Mouse (Mus musculus): ENCODE data around the gene Ap2b1. TPM values are rescaled to one million over a fixed set of nuclear protein-coding genes. Genes with fewer than 3 reads are reported as not detected.
A peak's percentile ranks its signal among the peaks of the same experiment; 100 is the strongest.

Gene Ap2b1
- polyA plus RNA-seq, 1 experiment from 2014 or later: 55.7 TPM

DNA sequence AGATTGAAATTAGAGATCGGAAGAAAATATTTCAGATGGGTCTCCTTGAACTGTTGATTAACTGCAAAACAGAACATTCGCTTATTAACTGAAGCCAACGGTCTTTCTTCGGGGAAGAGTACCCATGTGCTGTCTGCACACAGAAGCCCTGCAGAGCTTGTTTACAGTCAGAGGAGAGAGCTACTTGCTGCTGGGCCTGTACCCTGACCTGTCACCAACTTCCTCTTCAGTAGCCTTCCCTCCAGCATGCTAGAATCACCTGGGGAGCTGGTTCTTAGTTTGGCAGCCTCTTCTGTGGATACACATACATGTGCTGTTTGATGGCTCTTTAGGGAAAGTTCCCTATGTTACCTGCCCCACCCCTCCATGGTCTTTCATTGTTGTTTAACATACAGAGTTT, 13.2 kb upstream of the Ap2b1 start:
- 85% methylated on average over 4 of the region's 4 CpGs for WGBS
- H3K9ac ChIP-seq: no peak overlapping the region
- H3K36me3 ChIP-seq: no peaks in the 10 kb centered on the region
- no peak overlapping the region for H3K4me3 ChIP-seq
- H3K9me3 ChIP-seq: no peaks in the 10 kb centered on the region
- no peak for ATAC-seq (ENCODE audit: borderline replicate concordance, extremely low read depth, low FRiP score, low TSS enrichment)
- H3K4me2 ChIP-seq: no peak overlapping the region
- no peak overlapping the region for H3K27ac ChIP-seq
- no peaks in the 10 kb centered on the region for H3K27me3 ChIP-seq
- no peaks in the 10 kb centered on the region for H3K4me1 ChIP-seq

DNA sequence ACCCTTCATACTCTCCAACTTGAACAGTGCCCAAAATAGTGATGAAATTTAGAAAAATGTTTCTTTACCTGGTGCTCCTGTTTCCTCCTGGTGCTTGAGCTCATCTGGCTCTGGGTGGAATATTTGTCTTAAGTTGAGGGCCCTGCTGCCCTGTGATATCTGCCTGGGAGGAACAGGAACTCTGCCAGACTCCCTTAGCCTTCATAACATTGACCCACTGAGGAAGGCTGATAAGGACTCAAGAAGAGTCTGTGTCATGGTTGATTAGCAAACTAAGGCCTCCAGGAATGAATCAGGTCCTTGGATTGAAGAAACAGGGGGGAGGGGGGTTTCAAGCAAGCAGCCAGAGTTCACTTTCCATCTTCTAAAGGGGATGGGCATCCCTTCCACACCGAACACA, 12.3 kb upstream of the Ap2b1 start, which contains the start of gene Slfn14:
TSS of gene Slfn14 (minus strand) at position 161 of the 400 bp plus-strand sequence.
- H3K4me2 ChIP-seq: no peak within 1 kb of the TSS
- no peaks in the 10 kb centered on the region for H3K36me3 ChIP-seq
- H3K27ac ChIP-seq: no peak within 1 kb of the TSS
- no peak within 1 kb of the TSS for H3K4me3 ChIP-seq
- no peaks in the 10 kb centered on the region for H3K4me1 ChIP-seq
- WGBS: 65% methylated on average over 1 of the region's 1 CpGs
- no peak for ATAC-seq (ENCODE audit: borderline replicate concordance, extremely low read depth, low FRiP score, low TSS enrichment)
- no peak within 1 kb of the TSS for H3K9ac ChIP-seq
- no peaks in the 10 kb centered on the region for H3K9me3 ChIP-seq
- no peaks in the 10 kb centered on the region for H3K27me3 ChIP-seq

GRCm38 (mm10) chr11:83289036-83289435, 9.8 kb upstream of the Ap2b1 start:
- 85% methylated on average over 5 of the region's 5 CpGs for WGBS
- H3K4me3 ChIP-seq: no peak overlapping the region
- no peak overlapping the region for H3K9ac ChIP-seq
- H3K9me3 ChIP-seq: no peaks in the 10 kb centered on the region
- no peaks in the 10 kb centered on the region for H3K27me3 ChIP-seq
- H3K36me3 ChIP-seq: no peaks in the 10 kb centered on the region
- peaks cover 14% of the 10 kb centered on the region for H3K4me1 ChIP-seq
- H3K4me2 ChIP-seq: no peak overlapping the region
- ATAC-seq (ENCODE audit: borderline replicate concordance, extremely low read depth, low FRiP score, low TSS enrichment): no peak
- H3K27ac ChIP-seq: no peak overlapping the region

- H3K36me3 ChIP-seq: no peaks in the 10 kb centered on the region
- H3K9me3 ChIP-seq: no peaks in the 10 kb centered on the region
- no peaks in the 10 kb centered on the region for H3K27me3 ChIP-seq
- no peak for ATAC-seq (ENCODE audit: borderline replicate concordance, extremely low read depth, low FRiP score, low TSS enrichment)
- WGBS: 78% methylated on average over 2 of the region's 2 CpGs
- no peak overlapping the region for H3K4me2 ChIP-seq
- peaks cover 14% of the 10 kb centered on the region for H3K4me1 ChIP-seq
- no peak overlapping the region for H3K9ac ChIP-seq
- no peak overlapping the region for H3K4me3 ChIP-seq
- H3K27ac ChIP-seq: no peak overlapping the region
Observed at GRCm38 (mm10) chr11:83289633-83290032, 9.2 kb upstream of the Ap2b1 start.

DNA sequence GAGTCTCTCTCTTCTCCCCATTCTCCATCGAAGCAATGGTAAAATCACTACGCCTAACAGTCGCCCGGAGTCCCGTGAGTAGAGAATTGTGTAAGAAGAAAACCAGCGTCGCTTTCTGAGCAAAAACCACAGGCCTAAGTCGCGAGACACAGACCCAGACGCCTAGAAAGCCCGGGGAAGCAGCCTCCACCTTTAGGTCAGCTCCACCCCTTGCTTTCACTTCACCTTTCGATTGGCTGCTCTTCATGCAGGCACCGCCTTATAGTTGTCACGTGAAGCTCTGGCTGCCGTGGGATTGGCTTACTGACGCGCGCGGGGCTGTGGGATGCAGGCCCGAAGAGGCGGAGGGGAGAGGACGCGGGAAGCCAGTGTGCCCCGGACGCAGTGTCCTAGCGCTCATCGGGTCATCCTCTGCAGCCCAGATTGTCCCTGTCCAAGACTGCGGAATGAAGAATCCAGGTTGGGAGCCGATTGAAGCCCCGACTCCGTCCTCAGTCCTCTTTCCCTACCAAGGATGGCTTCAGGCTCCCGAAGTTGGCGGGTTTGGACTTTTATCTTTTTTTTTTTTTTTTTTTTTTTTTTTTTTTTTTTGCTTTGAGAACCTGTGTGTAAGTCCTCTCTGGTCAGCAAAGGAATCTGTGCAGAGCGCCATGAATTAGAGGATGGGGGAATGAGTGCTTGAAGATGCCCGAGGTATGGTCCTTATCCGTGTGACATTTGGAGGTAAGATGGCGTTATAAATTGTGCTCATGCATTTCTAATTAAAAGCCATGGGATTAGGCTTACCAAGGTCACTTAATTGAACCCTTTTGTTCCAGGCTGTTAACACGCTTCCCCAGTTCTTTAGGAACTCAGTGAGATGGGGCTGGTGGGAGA, 7.2 kb upstream of the Ap2b1 start:
- under 1% methylated on average over 38 of the region's 38 CpGs for WGBS
- Histone ChIP-seq H3K4me3 (peak overlapping the region; percentile 57), H3K27ac (peak overlapping the region; percentile 76), H3K4me2 (peak overlapping the region; percentile 61), H3K9ac (peak overlapping the region; percentile 65), H3K27me3 (no peaks in the 10 kb centered on the region), H3K4me1 (peaks cover 14% of the 10 kb centered on the region), H3K9me3 (no peaks in the 10 kb centered on the region), H3K36me3 (peaks cover 16% of the 10 kb centered on the region)
- peak; percentile 100 for ATAC-seq (ENCODE audit: borderline replicate concordance, extremely low read depth, low FRiP score, low TSS enrichment)

DNA sequence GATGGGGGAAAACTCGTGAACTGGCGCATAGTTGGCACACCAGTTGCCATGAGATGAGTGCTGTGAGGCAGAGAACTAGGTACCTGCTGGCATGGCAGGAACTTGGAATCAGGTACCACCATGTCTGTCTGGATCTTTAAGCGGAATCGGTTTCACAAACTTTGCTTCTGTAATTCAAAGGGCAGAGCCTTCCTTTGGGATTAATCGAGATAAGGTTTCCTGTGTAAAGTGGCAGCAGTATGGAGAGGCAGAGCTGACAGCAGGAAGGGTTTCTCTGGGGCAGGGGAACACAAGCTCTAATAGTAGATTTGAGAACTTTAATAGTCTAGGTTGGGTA, 6.6 kb upstream of the Ap2b1 start:
- Histone ChIP-seq H3K4me1 (peaks cover 16% of the 10 kb centered on the region), H3K27ac (peak overlapping the region; percentile 48; the same call in 1 of the 2 replicates), H3K9me3 (no peaks in the 10 kb centered on the region), H3K4me2 (peak overlapping the region; percentile 61), H3K36me3 (peaks cover 19% of the 10 kb centered on the region), H3K9ac (peak overlapping the region; percentile 65), H3K27me3 (no peaks in the 10 kb centered on the region), H3K4me3 (peak overlapping the region; percentile 57)
- ATAC-seq (ENCODE audit: borderline replicate concordance, extremely low read depth, low FRiP score, low TSS enrichment): no peak
- 1% methylated on average over 5 of the region's 5 CpGs for WGBS

GRCm38 (mm10) chr11:83293182-83293581, 5.6 kb upstream of the Ap2b1 start:
- H3K4me1 ChIP-seq: peaks cover 26% of the 10 kb centered on the region
- H3K4me2 ChIP-seq: peak overlapping the region; percentile 61
- WGBS: 85% methylated on average over 1 of the region's 1 CpGs
- H3K4me3 ChIP-seq: peak overlapping the region; percentile 57
- no peaks in the 10 kb centered on the region for H3K27me3 ChIP-seq
- no peaks in the 10 kb centered on the region for H3K9me3 ChIP-seq
- H3K27ac ChIP-seq: no peak overlapping the region
- ATAC-seq (ENCODE audit: borderline replicate concordance, extremely low read depth, low FRiP score, low TSS enrichment): no peak
- H3K9ac ChIP-seq: peak overlapping the region; percentile 65
- peaks cover 19% of the 10 kb centered on the region for H3K36me3 ChIP-seq

- Histone ChIP-seq H3K27ac (no peak overlapping the region), H3K27me3 (no peaks in the 10 kb centered on the region), H3K9ac (no peak overlapping the region), H3K4me1 (peaks cover 27% of the 10 kb centered on the region), H3K36me3 (peaks cover 19% of the 10 kb centered on the region), H3K9me3 (no peaks in the 10 kb centered on the region), H3K4me3 (no peak overlapping the region), H3K4me2 (no peak overlapping the region)
- WGBS: 90% methylated on average over 2 of the region's 2 CpGs
- ATAC-seq (ENCODE audit: borderline replicate concordance, extremely low read depth, low FRiP score, low TSS enrichment): no peak
Observed at GRCm38 (mm10) chr11:83294133-83294532, 4.7 kb upstream of the Ap2b1 start.

GRCm38 (mm10) chr11:83297816-83298215, 1.0 kb upstream of the Ap2b1 start:
- Histone ChIP-seq H3K36me3 (peaks cover 19% of the 10 kb centered on the region), H3K4me1 (peaks cover 30% of the 10 kb centered on the region), H3K27me3 (no peaks in the 10 kb centered on the region), H3K9me3 (no peaks in the 10 kb centered on the region), H3K4me2 (peak overlapping the region; percentile 62), H3K9ac (peak overlapping the region; percentile 86), H3K27ac (0 out of 2 replicates have a peak overlapping the region, but pooled peaks have one; percentile 3), H3K4me3 (peak overlapping the region; percentile 90)
- WGBS: 74% methylated on average over 6 of the region's 6 CpGs
- no peak for ATAC-seq (ENCODE audit: borderline replicate concordance, extremely low read depth, low FRiP score, low TSS enrichment)

GRCm38 (mm10) chr11:83299724-83300123, 900 bp downstream of the Ap2b1 start:
- H3K27me3 ChIP-seq: no peaks in the 10 kb centered on the region
- H3K4me3 ChIP-seq: no peak overlapping the region; the same call in 1 of the 2 replicates
- no peak overlapping the region for H3K9ac ChIP-seq
- WGBS: 87% methylated on average over 9 of the region's 9 CpGs
- peaks cover 35% of the 10 kb centered on the region for H3K4me1 ChIP-seq
- H3K36me3 ChIP-seq: peaks cover 19% of the 10 kb centered on the region
- ATAC-seq (ENCODE audit: borderline replicate concordance, extremely low read depth, low FRiP score, low TSS enrichment): no peak
- H3K27ac ChIP-seq: no peak overlapping the region
- H3K4me2 ChIP-seq: peak overlapping the region; percentile 62; the same call in 1 of the 2 replicates
- H3K9me3 ChIP-seq: no peaks in the 10 kb centered on the region

DNA sequence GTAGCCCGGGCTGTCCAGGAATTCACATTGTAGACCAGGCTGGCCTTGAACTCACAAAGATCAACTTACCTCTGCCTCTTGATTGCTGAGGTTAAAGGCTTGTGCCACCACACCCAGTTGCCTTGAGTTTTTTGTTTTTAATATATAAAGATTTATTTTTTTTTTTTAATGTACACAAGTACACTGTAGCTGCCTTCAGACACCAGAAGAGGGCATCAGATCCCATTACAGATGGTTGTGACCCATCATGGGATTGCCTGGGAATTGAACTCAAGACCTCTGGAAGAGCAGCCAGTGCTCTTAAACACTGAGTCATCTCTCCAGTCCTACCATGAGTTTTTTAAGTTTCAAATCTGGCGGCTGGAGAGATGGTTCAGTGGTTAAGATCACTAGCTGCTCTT, 2.6 kb downstream of the Ap2b1 start:
- no peaks in the 10 kb centered on the region for H3K9me3 ChIP-seq
- H3K9ac ChIP-seq: no peak overlapping the region
- H3K27me3 ChIP-seq: no peaks in the 10 kb centered on the region
- peaks cover 36% of the 10 kb centered on the region for H3K4me1 ChIP-seq
- H3K4me2 ChIP-seq: no peak overlapping the region
- H3K4me3 ChIP-seq: no peak overlapping the region
- H3K36me3 ChIP-seq: peaks cover 4% of the 10 kb centered on the region
- 71% methylated on average over 2 of the region's 2 CpGs for WGBS
- ATAC-seq (ENCODE audit: borderline replicate concordance, extremely low read depth, low FRiP score, low TSS enrichment): no peak
- H3K27ac ChIP-seq: no peak overlapping the region

DNA sequence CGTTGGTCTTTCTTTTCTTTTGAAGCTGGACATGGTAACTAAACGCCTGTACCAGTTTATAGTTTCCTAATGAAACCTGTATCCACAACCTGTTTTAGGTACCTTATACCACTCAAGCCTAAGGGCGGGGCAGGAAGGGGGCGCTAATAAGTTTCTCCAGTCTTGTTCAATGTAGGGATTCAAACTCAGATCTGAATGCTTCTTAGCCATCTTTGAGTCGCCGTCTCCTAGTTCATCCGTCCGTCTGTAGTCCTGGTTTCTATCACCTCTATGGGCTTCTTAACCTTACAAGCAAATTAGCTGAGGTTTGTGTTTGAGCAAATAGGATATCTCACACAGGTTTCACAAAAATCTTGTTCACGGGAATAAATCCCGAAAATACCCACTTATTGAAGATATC, 3.3 kb downstream of the Ap2b1 start:
- Histone ChIP-seq H3K4me2 (peak overlapping the region; percentile 78), H3K27ac (peak overlapping the region; percentile 95), H3K4me3 (peak overlapping the region; percentile 90), H3K9me3 (no peaks in the 10 kb centered on the region), H3K27me3 (no peaks in the 10 kb centered on the region), H3K4me1 (peaks cover 35% of the 10 kb centered on the region), H3K36me3 (no peaks in the 10 kb centered on the region; the same call in 1 of the 2 replicates), H3K9ac (peak overlapping the region; percentile 90)
- no peak for ATAC-seq (ENCODE audit: borderline replicate concordance, extremely low read depth, low FRiP score, low TSS enrichment)
- WGBS: 6% methylated on average over 10 of the region's 10 CpGs

Measured in lung, embryonic 15.5 days (tissue).